Mouse (Mus musculus) G1E (cell line): ENCODE results near the gene Coro1b.

Experiments
- CTCF ChIP-seq: IDR thresholded peaks from 2 replicates; pipeline ENCODE4 v1.5.1; 2012; ENCODE audit warnings: low read depth, low read length, inconsistent platforms, mixed read lengths
- GATA1 ChIP-seq: IDR thresholded peaks from 2 replicates; pipeline ENCODE4 v1.6.1; 2012; ENCODE audit warnings: borderline replicate concordance, low read length, inconsistent platforms, mixed read lengths
- GATA2 ChIP-seq: IDR thresholded peaks from 2 replicates; pipeline ENCODE4 v1.6.1; 2012; ENCODE audit warnings: low read depth, low read length, inconsistent platforms, borderline replicate concordance
- TAL1 ChIP-seq: conservative IDR thresholded peaks from 2 replicates; pipeline ENCODE4 v1.6.1; 2012; ENCODE audit warnings: low read depth, low read length, inconsistent platforms, mixed read lengths

- TF ChIP-seq CTCF: no peak
- no peak for TF ChIP-seq GATA2
- no peak for TF ChIP-seq GATA1
- no peak for TF ChIP-seq TAL1
Observed at GRCm38 (mm10) chr19:4150567-4151487, 2.4 kb downstream of the Coro1b start.
